Mouse (Mus musculus) kidney, adult 8-10 months (tissue): ENCODE measurements around the gene C2cd2l.
"Not testable (repeated sequence)": the region's sequence is repeated elsewhere in the genome, so short reads cannot be mapped to it uniquely, and the experiment has no call there.

Source experiments
- DNase-seq, 2 experiments: peaks; one replicate each; pipeline ENCODE4 v3.0.0; 2022

C2cd2l gene

DNA sequence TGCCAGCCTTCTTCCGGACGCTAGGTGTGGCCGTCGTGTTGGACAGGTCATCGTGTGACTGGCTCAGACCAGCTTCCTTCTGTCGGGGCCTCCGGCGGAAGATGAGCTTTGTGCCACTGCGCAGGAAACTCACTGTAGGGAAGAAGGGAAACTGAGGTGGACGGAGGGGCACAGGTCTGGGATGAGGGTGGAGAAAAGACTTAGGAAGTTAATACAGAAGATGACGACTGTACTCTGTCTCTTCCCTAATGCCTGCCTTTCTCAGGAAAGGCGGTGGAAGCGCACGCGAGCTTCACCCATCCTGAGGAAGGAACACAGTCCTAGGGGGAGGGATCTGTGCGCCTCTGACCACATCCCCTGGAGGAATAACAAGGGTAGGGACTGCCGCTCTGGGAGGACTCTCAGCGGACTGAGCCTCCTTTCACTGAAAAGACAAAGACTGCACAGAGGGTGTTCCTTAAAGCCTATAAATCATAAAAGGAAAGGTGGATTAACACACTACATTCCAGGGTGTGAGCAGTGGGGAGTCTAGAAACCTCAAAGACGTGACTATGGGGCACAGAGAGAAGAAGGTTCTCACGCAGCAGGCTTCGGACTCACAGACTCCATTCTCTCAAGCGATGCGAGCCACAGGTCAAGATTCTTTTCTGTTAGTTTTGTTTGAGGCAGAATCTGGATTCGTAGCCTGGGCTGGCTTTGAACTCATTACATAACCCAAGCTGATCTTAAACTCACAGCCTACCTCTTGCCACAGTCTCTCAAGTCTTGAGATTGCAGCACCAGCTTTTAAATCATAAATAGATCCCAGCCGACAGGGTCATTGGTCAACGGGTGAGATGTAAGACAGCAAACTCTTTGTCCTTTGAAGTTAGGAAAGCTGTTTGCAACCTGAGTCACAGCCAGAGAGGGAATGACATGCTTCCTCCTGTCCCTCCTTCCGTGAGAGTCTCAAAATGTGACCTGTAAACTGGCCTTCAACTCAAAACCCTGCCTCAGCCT lies 8.7 kb downstream of the C2cd2l start:
- DNase-seq, result peak in 1 of 2 experiments; percentile 43

DNA sequence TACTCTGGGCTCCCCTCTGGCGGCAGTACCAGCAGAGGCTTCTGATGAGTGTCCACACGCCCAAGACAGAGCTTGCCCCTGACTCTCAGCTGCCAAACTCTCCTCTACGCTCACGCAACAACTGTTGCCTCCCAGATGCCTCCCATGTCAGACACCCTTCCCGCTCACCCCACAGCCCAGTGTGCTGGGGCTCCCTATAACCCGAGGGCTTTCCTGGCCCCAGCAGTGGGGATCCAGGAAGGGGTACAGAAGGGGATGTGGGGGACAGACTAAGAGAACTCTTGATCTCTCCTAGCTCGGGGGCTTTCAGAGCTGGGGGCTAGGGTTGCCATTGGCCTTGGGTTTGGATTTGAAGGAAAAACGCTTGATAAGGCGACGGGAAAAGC lies 9.3 kb downstream of the C2cd2l start:
- DNase-seq, result no peak

DNA sequence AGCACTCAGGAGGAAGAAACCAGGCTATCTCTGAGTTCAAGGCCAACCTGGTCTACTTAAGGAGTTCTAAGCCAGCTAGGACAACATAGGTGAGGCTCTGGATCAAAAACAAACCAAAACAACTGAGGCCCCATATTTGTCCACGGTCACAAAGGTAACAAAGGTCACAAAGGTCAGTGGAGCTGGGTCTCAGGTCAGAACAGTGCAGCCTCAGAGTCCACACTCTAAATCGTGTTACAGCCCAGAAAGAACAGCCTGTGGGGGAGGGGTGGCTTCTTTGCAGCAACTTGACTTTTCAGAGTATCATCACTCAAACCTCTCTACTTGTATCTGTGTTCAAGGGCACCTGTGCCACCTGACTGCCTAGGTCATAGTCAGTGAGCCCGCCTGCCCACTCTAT lies 10.3 kb downstream of the C2cd2l start:
- no peak for DNase-seq

DNA sequence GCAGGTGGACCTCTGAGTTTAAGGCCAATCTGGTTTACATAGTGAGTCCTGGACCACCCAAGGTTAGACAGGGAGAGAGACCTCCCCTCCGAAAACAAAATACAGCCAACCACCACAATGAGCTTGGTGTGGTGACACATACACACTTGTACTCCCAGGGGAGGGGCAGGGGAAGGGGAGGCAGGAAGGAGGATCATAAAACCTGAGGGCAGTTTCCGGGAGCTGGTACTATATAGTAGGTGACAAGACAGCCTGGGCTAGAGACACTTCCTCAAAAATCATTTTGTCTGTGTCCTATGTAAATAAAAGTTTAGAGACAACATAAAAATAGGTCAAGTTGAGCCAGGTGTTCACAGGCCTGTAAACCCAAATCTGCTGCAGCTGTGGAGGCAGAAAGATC lies 12.8 kb downstream of the C2cd2l start:
- DNase-seq, result no peak

DNA sequence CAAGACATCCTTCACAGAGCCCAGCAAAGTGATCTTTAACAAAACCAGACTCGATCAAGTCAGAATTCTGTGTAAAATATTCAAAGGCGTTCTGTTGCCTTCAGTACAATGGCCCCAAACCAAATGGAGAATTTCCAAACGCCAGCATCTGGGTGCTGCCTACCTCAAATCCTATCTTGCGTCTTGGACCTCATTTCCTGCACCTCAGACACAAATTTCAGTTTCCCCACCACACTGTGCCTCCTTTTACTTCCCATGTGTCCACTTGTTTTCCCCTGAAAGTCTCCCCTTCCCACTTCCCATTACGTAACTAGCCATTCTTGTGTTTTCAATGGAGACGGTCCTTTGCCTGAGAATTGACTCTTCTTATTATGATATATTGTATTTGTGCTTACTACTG lies 13.6 kb downstream of the C2cd2l start:
- no peak for DNase-seq

DNA sequence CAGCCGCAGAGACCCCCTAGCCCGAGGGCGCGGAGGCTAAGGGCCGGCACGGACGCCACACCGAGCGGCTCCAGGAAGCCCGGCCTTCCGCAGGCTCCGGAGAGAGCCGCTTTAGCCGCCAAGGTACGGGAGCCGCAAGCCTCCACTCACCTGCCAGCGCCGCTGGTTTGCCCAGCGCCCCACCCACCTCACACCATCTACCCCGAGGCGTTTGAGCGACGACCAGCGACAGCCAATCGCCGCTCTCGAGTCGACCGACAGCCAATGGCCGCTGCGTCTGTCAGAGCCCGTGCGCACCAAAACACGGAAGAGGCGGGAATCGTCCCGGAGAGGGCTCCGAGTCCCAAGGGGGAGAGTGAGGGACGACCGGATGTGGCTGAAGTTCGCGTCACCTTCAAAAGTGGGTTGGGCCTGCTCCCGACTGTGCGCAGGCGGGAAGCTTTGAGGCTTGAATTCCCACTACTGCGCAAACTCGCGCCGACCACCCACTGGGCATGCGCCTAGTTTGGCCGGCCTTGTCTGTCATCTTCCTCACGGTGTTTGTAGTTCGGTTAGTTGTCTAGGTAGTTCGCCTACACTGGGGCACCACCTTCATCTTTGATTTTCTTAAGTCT lies 14.5 kb downstream of the C2cd2l start, which contains the start of gene Hinfp:
Gene Hinfp, minus strand, starts transcription at position 206 of the 614 bp plus-strand sequence.
- DNase-seq, result peak; percentile 98 to 99

DNA sequence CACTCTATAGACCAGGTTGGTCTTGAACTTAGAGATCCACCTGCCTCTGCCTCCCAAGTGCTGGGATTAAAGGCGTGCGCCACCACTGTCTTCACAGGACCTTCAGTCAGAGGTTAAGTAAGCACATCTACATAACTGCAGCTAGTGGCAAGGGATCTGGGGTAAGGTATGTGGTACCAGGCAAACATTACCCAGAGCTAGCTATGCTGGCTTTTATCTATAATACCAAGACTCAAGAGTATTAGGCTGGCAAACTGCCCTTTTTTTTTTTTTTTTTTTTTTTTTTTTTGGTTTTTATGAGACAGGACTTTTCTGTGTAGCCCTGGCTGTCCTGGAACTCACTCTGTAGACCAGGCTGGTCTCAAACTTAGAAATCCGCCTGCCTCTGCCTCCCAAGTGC lies 20.1 kb downstream of the C2cd2l start:
- DNase-seq, result not testable (repeated sequence)

DNA sequence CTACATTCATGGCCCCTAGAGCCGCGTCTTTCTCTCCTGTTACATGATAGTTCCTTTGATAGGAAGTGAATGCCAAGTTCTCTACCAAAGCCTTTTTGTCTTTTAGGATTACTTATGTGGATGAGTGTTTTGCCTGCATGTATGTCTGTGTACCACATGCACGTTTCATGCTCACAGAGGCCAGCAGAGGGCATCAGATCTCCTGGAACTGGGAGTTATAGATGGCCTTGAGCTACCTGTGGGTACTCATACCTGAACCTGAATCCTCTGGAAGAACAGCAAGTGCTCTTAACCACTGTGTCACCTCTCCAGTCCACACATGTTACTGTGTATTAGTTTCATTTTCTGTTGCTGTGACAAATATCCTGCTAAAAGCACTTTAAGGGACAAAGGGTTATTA lies 27.6 kb downstream of the C2cd2l start:
- peak in 1 of 2 experiments; percentile 74 for DNase-seq

DNA sequence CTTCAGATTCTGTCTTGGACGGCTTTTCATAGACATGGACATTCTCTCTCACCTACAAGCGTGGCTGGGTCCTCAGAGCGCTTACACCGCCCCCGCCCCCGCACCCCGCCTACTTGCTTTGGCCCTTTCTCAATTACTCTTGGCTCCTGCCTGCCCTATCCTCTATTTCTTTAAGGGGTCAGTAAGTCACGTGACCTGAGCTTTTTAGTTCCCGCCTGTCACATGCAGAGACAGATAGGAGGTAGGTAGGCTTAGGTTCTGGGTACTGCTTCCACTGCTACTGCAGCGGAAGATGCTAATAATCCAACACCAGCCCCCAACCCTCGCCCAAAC lies 31.2 kb downstream of the C2cd2l start:
- no peak for DNase-seq

DNA sequence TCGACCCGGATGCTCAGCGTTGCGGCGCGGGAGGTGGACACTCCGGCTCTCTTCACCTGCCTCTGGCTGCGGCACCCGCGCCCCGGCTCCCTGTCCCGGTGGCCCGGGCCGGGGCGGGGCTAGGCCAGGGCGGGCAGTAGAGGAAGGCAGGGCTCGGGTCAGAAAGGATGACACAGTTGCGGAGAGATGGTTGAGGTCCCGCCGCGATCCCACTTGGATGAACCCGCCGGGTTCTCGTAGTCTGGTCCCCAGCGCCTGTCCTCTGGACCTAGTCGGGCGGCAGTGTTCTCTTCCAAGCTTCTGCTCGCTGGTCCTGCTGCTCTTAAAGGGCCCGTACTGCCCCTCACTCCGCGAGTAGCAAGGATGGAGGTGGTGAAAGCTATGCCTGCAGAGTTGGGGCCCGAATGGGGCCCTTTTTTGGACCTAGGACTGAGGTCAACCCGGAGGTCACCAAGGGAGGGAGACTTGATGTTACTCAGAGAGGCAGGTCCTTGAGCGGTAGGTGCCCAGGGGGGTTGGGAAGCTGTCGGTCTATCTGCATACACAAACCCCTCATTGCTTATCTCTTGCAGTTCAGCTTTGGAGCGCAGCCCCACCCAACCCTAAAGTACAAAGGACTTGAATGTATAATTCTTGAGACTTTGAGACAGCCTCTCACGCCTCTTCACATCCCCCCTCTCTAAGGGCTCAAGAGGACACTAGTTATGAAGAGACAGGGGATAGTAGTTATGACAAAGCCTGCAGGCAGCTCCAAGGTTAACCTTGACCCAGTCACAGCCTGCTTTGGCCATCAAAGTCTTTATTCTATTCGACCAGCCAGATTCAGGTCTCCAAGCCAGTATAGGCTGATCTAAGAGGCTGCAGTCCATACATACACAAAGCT lies 31.8 kb downstream of the C2cd2l start, which contains the start of gene Abcg4:
Gene Abcg4, minus strand, starts transcription at position 540 of the 883 bp plus-strand sequence.
- DNase-seq, result no peak

DNA sequence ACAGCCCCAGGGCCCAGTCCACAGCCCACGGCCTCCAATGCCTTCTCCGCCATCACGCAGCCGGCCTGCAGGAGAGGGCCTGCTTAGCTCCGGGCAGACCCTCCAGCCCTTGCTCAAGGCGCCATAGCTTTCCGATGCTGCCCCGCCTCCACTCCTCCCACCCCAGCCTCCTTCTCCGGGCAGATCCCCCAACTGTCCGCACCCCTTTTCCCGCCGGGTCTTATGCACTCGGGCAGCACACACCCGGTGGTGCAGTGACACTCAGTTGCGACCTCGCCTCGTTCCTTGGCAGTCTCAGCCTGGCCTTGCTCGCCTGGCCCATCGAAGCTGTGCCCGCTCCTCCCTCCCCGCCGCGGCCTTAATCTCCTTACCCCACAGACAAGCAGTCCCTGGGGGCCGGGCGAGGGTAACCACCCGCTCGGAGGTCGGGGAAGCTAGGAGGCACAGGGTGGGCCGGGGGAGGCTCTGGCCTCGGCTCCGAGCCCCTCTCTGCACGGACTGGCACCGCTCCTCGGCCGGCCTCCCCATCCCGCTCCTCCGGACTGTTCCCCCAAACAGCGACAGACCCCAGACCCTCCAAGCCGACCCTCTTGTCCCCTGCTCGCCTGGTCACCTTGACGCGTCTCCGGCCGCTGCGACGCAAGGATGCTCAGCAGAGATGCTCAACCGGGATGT lies 32.5 kb downstream of the C2cd2l start:
- no peak for DNase-seq

DNA sequence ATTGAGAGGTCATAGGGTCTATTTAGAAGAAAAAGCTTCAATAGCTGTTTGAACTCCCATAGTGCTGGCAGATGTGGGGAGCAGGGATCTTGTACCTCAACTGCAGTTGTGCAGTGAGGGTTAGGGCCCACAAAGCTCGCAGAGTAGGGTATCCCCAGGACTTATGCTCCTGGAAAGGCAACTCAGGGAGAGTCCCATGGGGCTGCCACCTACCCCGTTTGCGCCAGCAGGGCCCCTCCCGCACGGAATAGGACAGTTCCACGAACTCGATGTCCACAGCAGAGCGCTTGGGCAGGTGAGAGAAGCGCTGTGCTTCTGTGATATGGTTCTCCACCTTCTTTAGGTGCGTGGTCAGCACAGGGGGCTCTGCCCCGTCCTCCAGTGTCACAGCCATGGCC lies 33.1 kb downstream of the C2cd2l start:
- no peak for DNase-seq

DNA sequence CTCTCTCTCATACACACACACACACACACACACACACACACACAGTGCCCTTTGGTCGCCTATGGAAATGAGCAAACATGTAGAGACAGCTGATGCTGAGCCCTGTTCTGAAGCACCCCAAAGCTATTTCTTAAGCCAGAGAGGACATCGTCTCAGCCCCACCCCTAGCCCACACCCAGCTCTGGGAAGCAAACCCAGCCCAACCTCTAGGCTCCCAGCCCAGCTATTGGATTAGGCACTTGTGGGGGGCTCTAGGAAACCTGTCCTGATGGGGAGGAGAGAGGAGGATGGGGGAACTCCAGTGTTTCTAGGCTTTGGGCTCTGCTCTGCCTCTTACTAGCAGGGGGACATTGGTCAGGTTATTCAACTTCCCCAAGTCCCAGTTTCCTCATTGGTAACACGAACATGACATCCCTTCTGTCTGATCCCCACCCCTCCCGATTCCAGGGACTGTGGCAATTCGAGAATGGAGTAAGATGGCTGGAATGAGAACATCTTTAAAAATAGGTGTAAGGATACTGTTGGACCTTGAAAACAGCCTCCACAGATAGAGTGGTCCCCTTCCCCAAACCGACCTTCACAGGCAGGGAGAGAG lies 33.7 kb downstream of the C2cd2l start:
- DNase-seq, result no peak

DNA sequence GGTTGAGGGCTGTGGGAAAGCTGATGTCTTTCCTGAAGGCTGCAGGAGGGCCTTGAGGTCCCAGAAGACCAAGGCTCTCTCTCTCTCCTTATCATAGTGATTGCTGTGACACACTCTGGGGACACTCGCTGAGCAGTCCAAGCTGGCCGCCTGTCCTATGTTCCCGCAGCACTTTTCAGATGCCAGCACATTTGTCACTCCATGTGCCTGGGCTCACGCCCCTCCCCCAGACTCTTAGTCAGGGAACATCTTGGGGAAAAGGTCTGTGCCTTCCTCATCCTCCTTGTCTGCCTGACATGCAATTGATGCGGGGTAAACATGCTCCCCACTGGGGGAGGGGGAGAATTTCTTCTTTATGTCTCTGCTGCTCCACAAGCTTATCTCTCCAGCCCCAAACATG lies 36.9 kb downstream of the C2cd2l start:
- DNase-seq, result no peak

DNA sequence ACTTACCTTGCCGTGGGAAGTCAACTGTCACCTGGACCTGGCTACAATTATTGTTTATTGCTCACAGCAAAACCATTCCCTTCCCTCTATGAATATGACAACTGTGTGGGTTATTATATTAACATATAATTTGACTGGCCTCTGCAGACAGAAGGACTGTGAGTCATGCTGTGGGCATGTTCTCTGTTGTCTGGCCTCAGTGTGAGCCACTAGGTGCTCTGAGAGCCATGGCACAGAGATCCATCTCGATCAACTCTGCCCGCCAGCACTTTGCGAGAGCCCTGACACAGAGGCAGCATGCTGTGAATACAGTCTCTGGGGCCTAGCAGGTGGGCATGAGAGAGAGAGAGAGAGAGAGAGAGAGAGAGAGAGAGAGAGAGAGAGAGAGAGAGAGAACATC lies 50.1 kb downstream of the C2cd2l start:
- DNase-seq, result no peak

DNA sequence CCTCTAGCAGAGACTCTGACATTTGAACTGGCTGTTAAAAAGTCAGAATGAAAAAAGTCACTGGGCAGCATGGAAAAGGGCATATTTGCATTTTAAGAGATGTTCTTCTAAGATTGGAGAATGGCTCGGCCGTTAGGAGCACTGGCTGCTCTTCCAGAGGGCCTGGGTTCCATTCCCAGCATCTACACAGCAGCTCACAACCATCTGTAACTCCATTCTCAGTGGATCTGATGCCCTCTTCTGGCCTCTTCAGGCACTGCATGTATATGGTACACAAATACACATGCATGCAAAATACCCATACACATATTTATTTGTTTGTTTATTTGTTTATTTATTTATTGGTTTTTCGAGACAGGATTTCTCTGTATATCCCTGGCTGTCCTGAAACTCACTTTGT lies 51.0 kb downstream of the C2cd2l start:
- peak; percentile 27 to 62 for DNase-seq

DNA sequence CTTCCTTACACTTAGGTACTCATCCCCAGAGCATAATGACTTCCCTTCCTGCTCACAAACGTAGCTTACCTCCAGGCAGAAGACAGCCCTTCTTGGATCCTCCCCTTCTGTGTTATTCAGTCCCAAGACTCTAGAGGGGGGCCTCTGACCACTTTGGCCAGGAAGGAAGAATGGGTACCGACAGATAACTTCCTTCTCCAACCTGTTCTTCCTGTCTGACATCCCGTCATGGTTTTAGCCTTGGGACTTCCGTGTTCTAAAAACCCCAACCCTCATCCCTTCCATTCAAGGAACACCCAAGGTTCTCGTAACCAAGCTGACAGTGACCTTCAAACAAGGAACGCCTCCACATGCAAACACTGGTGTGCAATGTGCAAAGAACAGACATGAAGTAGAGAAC lies 51.7 kb downstream of the C2cd2l start, which contains the start of gene Nlrx1:
Gene Nlrx1, minus strand, starts transcription at position 168 of the 400 bp plus-strand sequence.
- no peak for DNase-seq

DNA sequence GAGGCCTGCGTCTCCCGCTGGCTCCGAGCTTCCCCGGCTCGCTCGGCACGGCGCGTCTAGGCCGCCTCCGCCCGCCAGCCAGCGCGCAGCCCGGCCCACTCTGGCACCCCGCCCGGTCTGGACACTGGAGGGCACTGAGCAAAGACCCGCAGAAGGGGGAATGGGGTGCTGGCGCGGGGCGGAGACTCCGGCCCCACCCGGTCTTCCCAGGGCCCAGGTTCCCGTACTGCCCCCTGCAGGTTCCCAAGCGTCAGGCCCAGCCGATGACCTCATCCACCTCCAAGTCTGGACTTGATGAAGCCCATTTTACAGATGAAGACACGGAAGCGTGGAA lies 52.1 kb downstream of the C2cd2l start:
- peak; percentile 92 to 93 for DNase-seq

DNA sequence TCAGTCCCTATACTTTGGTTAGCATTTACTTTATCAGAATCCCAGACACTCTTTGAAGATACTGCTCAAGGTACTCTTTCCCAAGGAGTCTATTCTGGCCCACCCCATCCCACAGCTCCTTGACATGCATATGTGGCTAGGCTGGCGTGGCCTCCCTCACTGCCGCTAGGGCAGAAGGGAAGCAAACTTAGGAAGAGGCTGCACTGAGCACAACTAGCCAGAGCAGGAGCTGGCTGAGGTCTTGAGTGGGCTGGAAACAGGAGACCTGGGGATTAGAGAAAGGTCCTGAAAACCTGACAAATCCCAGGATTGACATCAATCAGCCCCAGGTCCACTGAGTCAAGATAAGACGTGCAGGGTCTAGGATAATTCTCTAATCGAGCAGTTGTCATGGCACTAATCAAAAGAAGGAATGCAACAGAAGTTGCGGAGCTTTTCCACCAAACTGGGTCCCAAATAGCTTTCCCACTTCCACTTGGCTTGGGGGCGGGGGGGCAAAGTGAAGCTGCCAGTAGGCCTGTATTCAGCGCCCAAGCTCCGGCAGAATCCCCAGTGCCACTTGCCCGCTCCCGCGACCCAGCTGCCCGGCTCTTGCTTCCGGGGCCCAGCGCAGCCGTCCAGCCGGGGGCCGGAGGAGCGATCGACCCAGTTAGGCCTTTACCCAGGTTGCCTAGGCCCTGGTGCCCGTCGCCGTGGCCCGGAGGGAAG lies 52.6 kb downstream of the C2cd2l start:
- peak in 1 of 2 experiments; percentile 47 for DNase-seq

DNA sequence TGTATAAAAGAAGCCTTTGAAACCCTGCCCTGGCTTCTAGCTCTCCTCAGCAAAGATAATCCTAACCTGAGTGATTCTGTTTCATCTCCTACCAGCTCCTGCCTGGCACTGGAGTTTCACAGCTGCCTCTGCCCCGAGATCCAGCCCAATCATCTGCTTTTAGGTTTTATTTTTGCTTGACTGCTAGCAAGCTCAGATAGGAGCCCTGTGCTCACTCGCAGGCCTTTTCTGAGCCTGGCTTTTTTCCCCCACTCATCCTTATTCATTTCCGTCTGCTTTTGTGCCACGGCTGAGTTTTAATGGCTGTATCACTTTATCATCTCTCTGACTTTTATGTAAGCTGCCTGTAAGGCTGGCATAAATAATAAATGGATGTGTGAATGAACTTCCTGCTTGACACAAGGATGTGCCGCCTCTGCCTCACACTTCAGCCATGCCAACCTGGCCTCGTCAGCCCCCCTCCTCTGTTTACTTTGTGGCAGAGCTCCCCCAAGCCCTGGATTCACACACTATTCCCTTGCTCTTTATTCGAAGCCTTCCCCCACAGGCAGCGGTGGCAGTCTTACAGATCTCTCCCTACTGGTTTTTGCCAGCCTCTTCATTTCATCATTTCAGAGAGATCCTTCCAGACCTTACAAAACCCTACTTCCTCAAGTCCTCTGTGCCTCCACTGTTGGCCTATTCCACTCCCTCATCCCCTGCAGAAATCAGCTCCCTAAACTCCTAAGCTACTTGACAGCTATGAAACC lies 53.4 kb downstream of the C2cd2l start:
- no peak for DNase-seq

DNA sequence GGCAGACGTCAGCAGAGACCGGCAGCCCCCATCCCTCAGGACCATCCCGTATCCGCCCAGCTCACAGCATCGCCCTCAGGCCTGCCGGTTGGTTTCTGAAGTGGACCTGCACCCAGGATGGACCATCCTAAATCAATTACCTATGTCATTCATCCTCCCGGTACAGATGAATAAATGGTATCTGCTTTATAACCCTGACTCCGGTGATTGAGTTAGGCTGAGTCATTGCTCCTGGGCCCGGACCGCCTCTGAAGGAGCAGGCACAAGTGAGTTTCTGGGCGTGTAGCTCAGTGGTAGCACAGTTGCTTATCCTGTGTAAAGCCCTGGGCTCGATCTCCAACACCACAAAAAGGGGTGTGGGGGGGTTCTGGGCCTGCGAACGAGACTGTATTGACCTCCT lies 58.7 kb downstream of the C2cd2l start:
- DNase-seq, result no peak
